Mouse (Mus musculus) thymus, adult 2 months (tissue): Measurements from ENCODE around the gene Pmm2. TPM values are rescaled to one million over a fixed set of nuclear protein-coding genes. Genes with fewer than 3 reads are reported as not detected.

Experiments used
- DNase-seq: peaks from one replicate; pipeline ENCODE4 v3.0.0; 2021
- H3K27ac ChIP-seq: fragments of 200-500 bp; 2 replicates; pipeline ENCODE4 v1.5.1; 2012; ENCODE audit warnings: low read length, control low read depth; ENCODE audit not compliant: control insufficient read depth, insufficient read depth
- H3K27me3 ChIP-seq: fragments of 200-500 bp; 2 replicates; pipeline ENCODE4 v1.6.1; 2012; ENCODE audit warnings: mild to moderate bottlenecking, low read length, moderate library complexity, mixed read lengths; ENCODE audit not compliant: control insufficient read depth, insufficient read depth
- H3K36me3 ChIP-seq: fragments of 200-500 bp; 2 replicates; pipeline ENCODE4 v1.6.1; 2012; ENCODE audit warnings: mild to moderate bottlenecking, low read length, moderate library complexity; ENCODE audit not compliant: control insufficient read depth, insufficient read depth
- H3K4me1 ChIP-seq: fragments of 200-500 bp; replicated peaks from 2 replicates; pipeline ENCODE4 v1.6.1; 2012; ENCODE audit warnings: low read length; ENCODE audit not compliant: control insufficient read depth, insufficient read depth
- H3K4me3 ChIP-seq: fragments of 200-500 bp; 2 replicates; pipeline ENCODE4 v1.5.1; 2012; ENCODE audit warnings: mild to moderate bottlenecking, low read length, control low read depth, moderate library complexity; ENCODE audit not compliant: control insufficient read depth, insufficient read depth
- CTCF ChIP-seq: fragments of 200-500 bp; IDR thresholded peaks from 2 replicates; pipeline ENCODE4 v1.5.1; 2012; ENCODE audit warnings: mild to moderate bottlenecking, control low read depth, low read length, moderate library complexity, borderline replicate concordance; ENCODE audit not compliant: control insufficient read depth, poor library complexity, insufficient read depth; ENCODE audit errors: extremely low read depth
- POLR2A ChIP-seq: fragments of 200-500 bp; IDR thresholded peaks from 2 replicates; pipeline ENCODE4 v1.6.1; 2012; ENCODE audit warnings: mild to moderate bottlenecking, low read length, control low read depth, moderate library complexity; ENCODE audit not compliant: control insufficient read depth, poor library complexity, insufficient read depth; ENCODE audit errors: extremely low read depth
- WGBS: fragments of 180-500 bp; shearing (Covaris S2); methylation state at CpG from one replicate; pipeline ENCODE4 v1.1.7; 2018; 5-methylcytosine and 5-hydroxymethylcytosine counted together
- polyA plus RNA-seq: library from polyadenylated mRNA; depleted of rRNA; stranded (reverse); fragments of >200 nt; gene quantifications from 2 replicates; pipeline ENCODE4 v1.2.3, GENCODE M21; 2012

Pmm2 gene
- polyA plus RNA-seq, 1 experiment = 116 TPM

DNA sequence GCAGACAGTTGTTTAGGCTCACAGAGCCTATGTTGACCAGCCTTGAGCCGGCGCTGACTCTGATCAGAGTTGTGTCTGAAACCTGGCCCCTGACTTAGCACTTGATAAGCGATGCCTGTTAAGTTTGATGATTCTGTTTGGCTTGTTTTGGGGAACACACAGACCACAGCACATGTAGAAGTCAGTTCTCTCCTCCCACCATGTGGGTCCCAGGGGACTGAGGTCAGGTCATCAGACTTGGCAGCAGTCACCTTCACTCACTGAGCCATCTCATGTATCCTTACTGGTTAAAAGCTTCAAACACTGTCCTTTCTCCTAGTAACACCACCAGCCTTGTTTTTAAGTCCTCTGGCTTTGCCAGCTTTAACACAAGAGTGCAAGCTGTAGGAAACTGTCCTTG lies 12.5 kb downstream of the Pmm2 start:
- no peak for DNase-seq
- TF ChIP-seq POLR2A (no peak), CTCF (no peak)
- Histone ChIP-seq H3K4me3 (no peak overlapping the region), H3K4me1 (no peaks in the 10 kb centered on the region), H3K27me3 (no peaks in the 10 kb centered on the region), H3K27ac (no peak overlapping the region), H3K36me3 (peaks cover 56% of the 10 kb centered on the region)
- 92% methylated on average over 3 of the region's 3 CpGs for WGBS

DNA sequence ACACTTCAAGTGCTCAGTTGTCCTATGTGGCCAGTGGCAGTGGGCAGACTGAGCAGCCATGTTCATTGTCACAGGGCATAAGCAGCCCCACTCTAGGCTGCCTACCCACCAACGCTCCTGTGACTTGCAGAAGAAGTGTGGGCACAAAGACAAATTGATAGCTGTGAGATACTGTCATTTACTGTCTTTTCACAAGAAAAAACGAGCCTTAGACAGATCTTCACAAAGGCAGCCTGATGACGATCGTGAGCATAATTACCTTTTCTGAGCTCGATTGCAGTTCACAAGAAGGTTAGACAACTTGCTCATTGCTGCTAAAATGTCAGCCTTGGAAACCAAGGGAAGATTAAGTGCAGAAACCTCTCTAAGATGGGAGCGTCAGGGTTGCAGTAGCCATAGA lies 17.6 kb downstream of the Pmm2 start:
- TF ChIP-seq CTCF (no peak), POLR2A (no peak)
- H3K27ac ChIP-seq = no peak overlapping the region
- no peak overlapping the region for H3K4me3 ChIP-seq
- peaks cover 36% of the 10 kb centered on the region for H3K36me3 ChIP-seq
- no peaks in the 10 kb centered on the region for H3K4me1 ChIP-seq
- no peak for DNase-seq
- WGBS = 97% methylated on average over 6 of the region's 6 CpGs
- H3K27me3 ChIP-seq = no peaks in the 10 kb centered on the region

DNA sequence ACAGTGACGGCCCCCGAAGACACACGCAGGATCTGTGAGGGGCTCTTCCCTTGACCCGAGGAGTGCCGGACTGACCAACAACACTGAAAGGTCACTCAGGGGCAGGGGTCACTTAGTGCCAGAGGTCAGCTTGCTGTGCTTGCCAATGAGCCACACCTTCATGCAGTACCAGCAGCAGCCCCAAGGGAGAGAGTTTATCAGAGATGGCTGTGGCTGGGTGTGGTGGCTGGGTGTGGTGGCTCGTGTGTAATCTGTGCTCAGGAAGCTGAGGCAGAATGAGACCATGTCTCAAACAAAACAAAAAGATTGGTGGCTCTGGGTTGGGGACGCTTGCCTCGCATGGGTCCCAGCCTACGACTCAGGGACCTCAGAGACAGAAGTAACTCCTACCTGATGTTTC lies 18.1 kb downstream of the Pmm2 start:
- Histone ChIP-seq H3K27me3 (no peaks in the 10 kb centered on the region), H3K4me3 (no peak overlapping the region), H3K36me3 (peaks cover 36% of the 10 kb centered on the region), H3K4me1 (no peaks in the 10 kb centered on the region), H3K27ac (no peak overlapping the region)
- DNase-seq = no peak
- 0 out of 2 replicates have a peak, but pooled peaks have one; percentile 24 for TF ChIP-seq CTCF
- TF ChIP-seq POLR2A = no peak
- WGBS = 93% methylated on average over 9 of the region's 9 CpGs

DNA sequence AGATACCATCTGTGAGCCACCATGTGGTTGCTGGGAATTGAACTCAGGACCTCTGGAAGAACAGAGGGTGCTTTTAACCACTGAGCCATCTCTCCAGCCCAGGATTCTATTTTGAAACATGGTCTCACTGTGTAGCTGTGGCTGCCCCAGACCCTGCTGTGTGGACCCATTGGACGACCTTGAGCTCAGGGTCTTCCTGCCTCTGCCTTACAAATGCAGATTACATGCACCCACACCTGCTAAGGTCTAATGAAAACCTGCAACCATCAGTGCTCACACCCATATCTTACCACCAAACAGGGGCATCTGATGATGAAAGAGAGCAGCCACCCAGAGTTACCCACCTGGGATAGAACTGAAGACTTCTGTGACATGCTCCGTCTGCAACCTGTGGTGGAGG lies 18.8 kb downstream of the Pmm2 start:
- 88% methylated on average over 2 of the region's 2 CpGs for WGBS
- Histone ChIP-seq H3K36me3 (peaks cover 30% of the 10 kb centered on the region), H3K27ac (no peak overlapping the region), H3K4me3 (no peak overlapping the region), H3K27me3 (no peaks in the 10 kb centered on the region), H3K4me1 (no peaks in the 10 kb centered on the region)
- no peak for DNase-seq
- TF ChIP-seq CTCF (no peak), POLR2A (no peak)

DNA sequence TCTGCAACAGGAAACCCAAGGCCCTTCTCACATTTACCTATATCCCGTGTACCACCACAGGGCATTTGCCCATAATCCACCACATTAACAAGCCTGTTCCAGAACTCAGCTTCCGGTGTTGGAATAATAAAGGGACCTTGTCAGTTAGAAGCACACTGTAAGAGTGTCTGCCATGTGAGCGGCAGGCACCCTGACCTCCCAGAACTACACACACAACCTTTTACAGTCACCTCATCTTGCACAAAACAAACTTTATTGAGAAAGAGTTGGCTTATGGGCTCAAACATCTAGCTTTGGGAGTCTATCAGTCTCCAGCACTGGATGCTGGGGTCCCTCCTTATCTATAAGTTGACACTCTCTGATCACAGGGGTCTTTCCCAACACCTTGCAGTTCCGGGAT lies 20.9 kb downstream of the Pmm2 start:
- TF ChIP-seq CTCF (no peak), POLR2A (no peak)
- Histone ChIP-seq H3K27ac (no peak overlapping the region), H3K4me1 (no peaks in the 10 kb centered on the region), H3K27me3 (no peaks in the 10 kb centered on the region), H3K36me3 (peaks cover 27% of the 10 kb centered on the region), H3K4me3 (no peak overlapping the region)
- WGBS = 93% methylated on average over 4 of the region's 4 CpGs
- no peak for DNase-seq

DNA sequence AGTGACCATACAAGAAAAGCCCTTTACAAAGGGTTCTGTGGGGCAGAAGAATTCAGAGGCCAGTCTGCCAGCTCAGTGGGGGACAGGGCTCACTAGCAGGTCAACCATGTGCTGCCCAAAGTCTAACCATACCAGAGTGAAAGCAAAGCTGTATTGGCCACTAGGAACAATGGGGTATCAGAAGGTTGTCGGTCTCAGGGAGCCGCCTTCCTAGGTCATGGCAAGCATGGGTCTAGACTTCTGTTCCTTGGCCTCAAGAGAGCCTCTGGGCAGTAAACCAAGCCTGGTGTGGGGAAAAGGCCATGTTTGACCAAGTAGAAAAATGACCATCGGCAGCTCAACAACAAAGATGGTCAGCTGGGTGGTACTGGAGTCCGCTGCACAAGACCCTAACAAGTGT lies 21.3 kb downstream of the Pmm2 start:
- 98% methylated on average over 4 of the region's 4 CpGs for WGBS
- Histone ChIP-seq H3K4me1 (no peaks in the 10 kb centered on the region), H3K36me3 (peaks cover 27% of the 10 kb centered on the region), H3K27ac (no peak overlapping the region), H3K27me3 (no peaks in the 10 kb centered on the region), H3K4me3 (no peak overlapping the region)
- TF ChIP-seq CTCF (no peak), POLR2A (no peak)
- no peak for DNase-seq

DNA sequence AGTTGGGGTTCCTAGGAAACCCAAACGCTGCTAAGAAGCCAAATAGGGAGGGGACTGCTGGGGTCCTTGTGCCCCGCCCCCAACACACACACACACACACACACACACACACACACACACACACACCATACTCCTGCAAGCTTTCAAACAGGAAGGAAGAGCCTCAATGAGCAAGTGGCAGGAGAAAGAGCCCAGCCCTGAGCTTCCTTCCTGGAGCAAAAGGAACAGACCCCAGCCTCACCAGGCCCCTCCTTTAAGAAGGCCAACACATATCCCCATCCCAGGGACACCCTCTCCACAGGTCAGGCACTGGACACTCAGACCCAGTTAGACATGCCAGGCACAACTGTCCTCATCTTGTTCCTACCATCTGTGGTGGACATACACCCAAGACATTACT lies 25.5 kb downstream of the Pmm2 start:
- no peak for DNase-seq
- Histone ChIP-seq H3K27ac (no peak overlapping the region), H3K36me3 (peaks cover 5% of the 10 kb centered on the region; the same call in 1 of the 2 replicates), H3K4me1 (no peaks in the 10 kb centered on the region), H3K27me3 (no peaks in the 10 kb centered on the region), H3K4me3 (no peak overlapping the region)
- 70% methylated on average over 2 of the region's 2 CpGs for WGBS
- TF ChIP-seq CTCF = no peak
- TF ChIP-seq POLR2A = no peak
